Mouse (Mus musculus): ENCODE results near the gene Thbs2.

The Thbs2 gene

GRCm38 (mm10) chr17:14696281-14696795 lies 2.3 kb upstream of the Thbs2 start:
- DNase-seq (ENCODE audit: low read depth, low spot score): no peak

GRCm38 (mm10) chr17:14693048-14693993 lies 714 bp downstream of the Thbs2 start:
- peak; percentile 53 for DNase-seq (ENCODE audit: low read depth, low spot score)

GRCm38 (mm10) chr17:14691901-14692300 lies 2.1 kb downstream of the Thbs2 start:
- DNase-seq (ENCODE audit: low read depth, low spot score): no peak

- DNase-seq (ENCODE audit: low read depth, low spot score): no peak
Observed at GRCm38 (mm10) chr17:14691197-14691596, 2.8 kb downstream of the Thbs2 start.

- DNase-seq (ENCODE audit: low read depth, low spot score): no peak
Observed at GRCm38 (mm10) chr17:14682836-14683235, 11.2 kb downstream of the Thbs2 start.

- no peak for DNase-seq (ENCODE audit: low read depth, low spot score)
Observed at GRCm38 (mm10) chr17:14681047-14681446, 13.0 kb downstream of the Thbs2 start.

GRCm38 (mm10) chr17:14677198-14677597 lies 16.8 kb downstream of the Thbs2 start:
- DNase-seq (ENCODE audit: low read depth, low spot score): no peak

GRCm38 (mm10) chr17:14675517-14675916 lies 18.5 kb downstream of the Thbs2 start:
- DNase-seq (ENCODE audit: low read depth, low spot score): no peak

GRCm38 (mm10) chr17:14672402-14672801 lies 21.6 kb downstream of the Thbs2 start:
- DNase-seq (ENCODE audit: low read depth, low spot score): no peak

- no peak for DNase-seq (ENCODE audit: low read depth, low spot score)
Observed at GRCm38 (mm10) chr17:14667225-14667624, 26.8 kb downstream of the Thbs2 start.

- no peak for DNase-seq (ENCODE audit: low read depth, low spot score)
Observed at GRCm38 (mm10) chr17:14666451-14666850, 27.6 kb downstream of the Thbs2 start.

GRCm38 (mm10) chr17:14663366-14663765 lies 30.7 kb downstream of the Thbs2 start:
- no peak for DNase-seq (ENCODE audit: low read depth, low spot score)

GRCm38 (mm10) chr17:14662409-14662808 lies 31.6 kb downstream of the Thbs2 start:
- no peak for DNase-seq (ENCODE audit: low read depth, low spot score)

GRCm38 (mm10) chr17:14659746-14660145 lies 34.3 kb downstream of the Thbs2 start:
- DNase-seq (ENCODE audit: low read depth, low spot score): no peak

- DNase-seq (ENCODE audit: low read depth, low spot score): no peak
Observed at GRCm38 (mm10) chr17:14658123-14658522, 35.9 kb downstream of the Thbs2 start.

GRCm38 (mm10) chr17:14657123-14657522 lies 36.9 kb downstream of the Thbs2 start:
- DNase-seq (ENCODE audit: low read depth, low spot score): no peak

GRCm38 (mm10) chr17:14654981-14655380 lies 39.1 kb downstream of the Thbs2 start:
- DNase-seq (ENCODE audit: low read depth, low spot score): no peak

GRCm38 (mm10) chr17:14652013-14652412 lies 42.0 kb downstream of the Thbs2 start:
- no peak for DNase-seq (ENCODE audit: low read depth, low spot score)

GRCm38 (mm10) chr17:14647996-14648640 lies 45.9 kb downstream of the Thbs2 start:
- no peak for DNase-seq (ENCODE audit: low read depth, low spot score)

- no peak for DNase-seq (ENCODE audit: low read depth, low spot score)
Observed at GRCm38 (mm10) chr17:14643996-14644395, 50.0 kb downstream of the Thbs2 start.

- no peak for DNase-seq (ENCODE audit: low read depth, low spot score)
Observed at GRCm38 (mm10) chr17:14640351-14641115, 53.5 kb downstream of the Thbs2 start.
